Mouse (Mus musculus): ENCODE measurements around the gene Stim2. TPM values are rescaled to one million over a fixed set of nuclear protein-coding genes. Genes with fewer than 3 reads are reported as not detected.

Stim2 gene
- polyA plus RNA-seq, 1 experiment from 2014 or later: 9.8 TPM

DNA sequence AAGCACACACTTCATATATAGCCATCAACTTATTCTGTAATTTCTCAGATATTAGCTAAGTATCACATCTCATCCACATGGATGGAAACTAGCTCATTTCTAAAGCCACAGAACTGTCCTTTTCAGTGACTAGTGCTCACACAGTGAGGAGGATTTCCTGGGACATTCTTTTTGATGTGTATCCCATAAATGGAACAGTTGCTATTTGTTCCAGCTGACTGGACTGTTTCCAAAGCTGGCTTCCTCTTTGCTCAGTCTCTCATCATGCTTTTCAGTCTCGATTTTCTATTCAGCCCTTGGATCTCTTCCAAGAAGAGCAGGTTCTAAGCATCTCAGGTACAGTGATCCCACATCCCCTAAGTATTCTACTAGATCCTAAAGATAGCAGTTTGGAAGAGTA, 75.0 kb downstream of the Stim2 start:
- no peak overlapping the region for H3K27ac ChIP-seq (ENCODE audit: low read length)
- no peaks in the 10 kb centered on the region for H3K27me3 ChIP-seq (replicated peaks; ENCODE audit: control insufficient read depth, insufficient read depth, low read length)
- no peaks in the 10 kb centered on the region for H3K36me3 ChIP-seq (ENCODE audit: control insufficient read depth, insufficient read depth, low read length)
- H3K9ac ChIP-seq (ENCODE audit: low read depth, low read length): no peak overlapping the region
- ATAC-seq: no peak
- no peak overlapping the region for H3K4me2 ChIP-seq (ENCODE audit: low read depth, low read length)
- 17% methylated on average over 1 of the region's 1 CpGs for WGBS
- no peak overlapping the region for H3K4me3 ChIP-seq (ENCODE audit: low read length)
- no peaks in the 10 kb centered on the region for H3K4me1 ChIP-seq (ENCODE audit: control insufficient read depth, insufficient read depth, low read length)
- H3K9me3 ChIP-seq (ENCODE audit: control insufficient read depth, low read length): no peaks in the 10 kb centered on the region

DNA sequence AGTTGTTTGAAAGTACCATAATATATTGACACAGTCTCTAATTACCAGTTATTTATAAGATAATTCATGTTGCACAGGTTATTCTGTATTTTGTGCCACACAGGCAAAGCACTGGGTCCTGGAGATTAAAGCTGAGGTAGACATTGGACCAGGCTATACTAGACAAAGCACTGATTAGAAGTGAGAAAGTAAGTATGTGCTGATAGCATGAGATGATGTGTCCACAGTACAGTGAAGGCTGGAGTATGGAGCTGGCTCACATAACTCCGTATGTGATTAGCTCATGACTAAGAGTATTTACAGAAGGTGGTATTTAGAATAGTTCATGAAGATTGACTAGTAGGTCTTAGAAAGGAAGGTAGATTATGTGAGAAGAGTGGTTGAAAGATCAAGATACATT, 81.7 kb downstream of the Stim2 start:
- no peak for ATAC-seq
- Histone ChIP-seq H3K4me3 (ENCODE audit: low read length) (no peak overlapping the region), H3K36me3 (ENCODE audit: control insufficient read depth, insufficient read depth, low read length) (no peaks in the 10 kb centered on the region), H3K27ac (ENCODE audit: low read length) (no peak overlapping the region), H3K27me3 (replicated peaks; ENCODE audit: control insufficient read depth, insufficient read depth, low read length) (no peaks in the 10 kb centered on the region), H3K4me1 (ENCODE audit: control insufficient read depth, insufficient read depth, low read length) (no peaks in the 10 kb centered on the region), H3K9me3 (ENCODE audit: control insufficient read depth, low read length) (no peaks in the 10 kb centered on the region), H3K9ac (ENCODE audit: low read depth, low read length) (no peak overlapping the region), H3K4me2 (ENCODE audit: low read depth, low read length) (no peak overlapping the region)
- 79% methylated on average over 1 of the region's 1 CpGs for WGBS

DNA sequence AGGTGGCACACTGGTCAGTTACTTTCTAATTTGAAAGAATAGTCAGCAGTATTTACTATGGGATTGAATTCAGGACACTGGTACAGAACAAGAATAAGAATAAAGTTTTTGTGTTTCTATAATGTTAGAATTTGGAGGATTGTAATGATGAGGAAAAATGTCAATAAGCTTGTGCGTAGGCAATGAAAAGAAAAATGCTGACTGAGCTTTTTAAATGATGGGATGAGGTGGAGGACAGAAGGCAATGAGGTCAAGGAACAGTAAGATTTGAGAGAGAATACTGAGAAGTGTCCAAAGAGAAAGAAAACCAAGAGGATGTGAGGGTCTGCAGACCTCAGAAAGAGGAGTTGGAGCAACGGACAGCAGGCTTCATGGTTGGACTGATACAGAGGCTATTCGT, 89.6 kb downstream of the Stim2 start:
- no peak for ATAC-seq
- no peaks in the 10 kb centered on the region for H3K9me3 ChIP-seq (ENCODE audit: control insufficient read depth, low read length)
- no peak overlapping the region for H3K4me2 ChIP-seq (ENCODE audit: low read depth, low read length)
- H3K27me3 ChIP-seq (replicated peaks; ENCODE audit: control insufficient read depth, insufficient read depth, low read length): no peaks in the 10 kb centered on the region
- H3K27ac ChIP-seq (ENCODE audit: low read length): no peak overlapping the region
- H3K9ac ChIP-seq (ENCODE audit: low read depth, low read length): no peak overlapping the region
- no peak overlapping the region for H3K4me3 ChIP-seq (ENCODE audit: low read length)
- H3K4me1 ChIP-seq (ENCODE audit: control insufficient read depth, insufficient read depth, low read length): 0 out of 2 replicates have a peak, but pooled peaks cover 1% of the 10 kb centered on the region
- no peaks in the 10 kb centered on the region for H3K36me3 ChIP-seq (ENCODE audit: control insufficient read depth, insufficient read depth, low read length)
- WGBS: 85% methylated on average over 3 of the region's 3 CpGs

DNA sequence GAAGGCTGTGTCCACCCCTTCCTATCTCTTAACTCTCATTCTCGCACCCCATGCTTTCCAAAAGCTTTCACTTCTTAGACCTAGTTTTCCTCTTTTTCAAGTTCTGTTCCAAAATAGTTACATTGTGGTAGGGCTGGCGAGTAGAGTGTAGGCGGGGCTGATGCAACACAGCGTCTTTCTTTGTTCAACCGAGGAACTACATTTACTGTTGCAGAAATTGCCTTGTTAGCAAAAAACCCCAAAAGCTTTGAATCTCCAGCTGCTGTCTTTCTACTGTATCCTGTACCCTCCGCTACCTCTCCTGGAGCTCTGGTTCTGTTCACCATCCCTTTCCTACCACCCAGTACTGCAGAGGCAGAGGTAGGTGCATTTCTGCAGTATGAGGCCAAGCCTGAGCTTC, 99.9 kb downstream of the Stim2 start:
- WGBS: 78% methylated on average over 6 of the region's 6 CpGs
- Histone ChIP-seq H3K27me3 (replicated peaks; ENCODE audit: control insufficient read depth, insufficient read depth, low read length) (no peaks in the 10 kb centered on the region), H3K4me3 (ENCODE audit: low read length) (no peak overlapping the region), H3K9ac (ENCODE audit: low read depth, low read length) (no peak overlapping the region), H3K4me1 (ENCODE audit: control insufficient read depth, insufficient read depth, low read length) (peaks cover 7% of the 10 kb centered on the region), H3K4me2 (ENCODE audit: low read depth, low read length) (no peak overlapping the region), H3K36me3 (ENCODE audit: control insufficient read depth, insufficient read depth, low read length) (0 out of 2 replicates have a peak, but pooled peaks cover 2% of the 10 kb centered on the region), H3K9me3 (ENCODE audit: control insufficient read depth, low read length) (no peaks in the 10 kb centered on the region), H3K27ac (ENCODE audit: low read length) (no peak overlapping the region)
- ATAC-seq: no peak

DNA sequence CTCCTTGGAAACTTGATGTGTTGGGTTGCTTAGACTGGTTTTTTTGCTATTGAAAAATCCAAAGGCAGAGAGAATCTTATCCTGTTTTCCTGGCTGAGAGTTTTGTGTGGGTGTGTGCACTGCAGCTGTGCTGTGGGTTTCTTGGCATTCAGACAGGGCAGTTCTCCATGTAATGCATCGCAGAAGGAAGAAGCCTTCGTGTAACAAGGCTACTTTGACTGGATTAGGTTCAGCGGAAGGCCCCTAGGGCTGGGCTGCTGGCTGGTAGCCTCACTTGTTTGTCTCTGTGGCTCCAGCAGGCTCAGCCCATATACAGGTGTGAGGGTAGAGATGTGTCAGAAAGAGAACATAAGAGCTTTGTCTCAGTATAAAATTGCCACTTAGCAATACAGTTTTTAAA, 102.6 kb downstream of the Stim2 start:
- WGBS: 45% methylated on average over 3 of the region's 3 CpGs
- no peaks in the 10 kb centered on the region for H3K9me3 ChIP-seq (ENCODE audit: control insufficient read depth, low read length)
- no peak overlapping the region for H3K4me2 ChIP-seq (ENCODE audit: low read depth, low read length)
- 0 out of 2 replicates have a peak, but pooled peaks have one; percentile 52 for ATAC-seq
- H3K36me3 ChIP-seq (ENCODE audit: control insufficient read depth, insufficient read depth, low read length): no peaks in the 10 kb centered on the region
- H3K9ac ChIP-seq (ENCODE audit: low read depth, low read length): no peak overlapping the region
- H3K4me1 ChIP-seq (ENCODE audit: control insufficient read depth, insufficient read depth, low read length): peaks cover 7% of the 10 kb centered on the region
- no peak overlapping the region for H3K4me3 ChIP-seq (ENCODE audit: low read length)
- no peaks in the 10 kb centered on the region for H3K27me3 ChIP-seq (replicated peaks; ENCODE audit: control insufficient read depth, insufficient read depth, low read length)
- no peak overlapping the region for H3K27ac ChIP-seq (ENCODE audit: low read length)

DNA sequence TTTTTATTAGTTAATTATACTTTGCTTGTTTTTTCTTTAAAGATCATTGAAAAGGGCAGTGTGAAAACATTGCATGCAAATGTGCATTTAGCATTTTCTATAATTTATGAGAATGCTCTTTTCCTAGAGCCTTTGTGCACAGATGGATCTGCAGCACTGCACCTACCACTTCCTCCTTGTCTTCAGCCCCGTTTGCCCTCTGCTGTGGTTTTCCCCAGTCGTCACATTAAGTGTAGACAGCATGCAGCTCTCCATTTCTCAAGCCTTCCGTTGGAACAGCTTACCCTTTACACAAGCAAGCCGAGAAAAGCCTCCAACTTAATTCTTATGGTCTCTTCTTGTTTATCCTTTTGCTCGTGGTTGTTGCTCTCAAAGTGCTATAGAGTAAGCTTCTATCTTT, 103.0 kb downstream of the Stim2 start:
- Histone ChIP-seq H3K4me3 (ENCODE audit: low read length) (no peak overlapping the region), H3K27me3 (replicated peaks; ENCODE audit: control insufficient read depth, insufficient read depth, low read length) (no peaks in the 10 kb centered on the region), H3K9me3 (ENCODE audit: control insufficient read depth, low read length) (no peaks in the 10 kb centered on the region), H3K4me2 (ENCODE audit: low read depth, low read length) (no peak overlapping the region), H3K9ac (ENCODE audit: low read depth, low read length) (no peak overlapping the region), H3K27ac (ENCODE audit: low read length) (no peak overlapping the region), H3K36me3 (ENCODE audit: control insufficient read depth, insufficient read depth, low read length) (no peaks in the 10 kb centered on the region), H3K4me1 (ENCODE audit: control insufficient read depth, insufficient read depth, low read length) (peaks cover 7% of the 10 kb centered on the region)
- no peak for ATAC-seq
- WGBS: 48% methylated on average over 5 of the region's 5 CpGs

DNA sequence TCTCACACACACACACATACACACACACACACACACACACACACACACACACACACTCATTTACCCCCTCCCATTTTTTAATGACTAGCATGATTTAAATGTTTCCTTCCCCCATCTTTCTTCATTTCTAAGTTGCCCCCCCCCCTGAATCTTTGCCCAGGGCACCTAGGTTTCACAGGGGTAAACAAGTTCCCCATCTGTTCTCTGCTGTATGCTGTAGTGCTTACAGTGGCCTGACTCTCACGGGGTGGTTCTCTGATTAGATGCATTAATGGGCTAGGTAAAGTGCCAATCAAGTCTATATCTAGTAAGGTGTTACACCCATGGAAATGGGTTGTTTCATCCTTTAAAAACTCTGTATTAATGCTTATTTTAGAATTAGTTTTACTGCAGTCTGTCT, 103.7 kb downstream of the Stim2 start:
- no peaks in the 10 kb centered on the region for H3K36me3 ChIP-seq (ENCODE audit: control insufficient read depth, insufficient read depth, low read length)
- H3K4me2 ChIP-seq (ENCODE audit: low read depth, low read length): no peak overlapping the region
- no peak for ATAC-seq
- H3K4me1 ChIP-seq (ENCODE audit: control insufficient read depth, insufficient read depth, low read length): peaks cover 7% of the 10 kb centered on the region
- H3K4me3 ChIP-seq (ENCODE audit: low read length): no peak overlapping the region
- no peaks in the 10 kb centered on the region for H3K9me3 ChIP-seq (ENCODE audit: control insufficient read depth, low read length)
- WGBS: 67% methylated on average over 1 of the region's 1 CpGs
- H3K27ac ChIP-seq (ENCODE audit: low read length): no peak overlapping the region
- H3K27me3 ChIP-seq (replicated peaks; ENCODE audit: control insufficient read depth, insufficient read depth, low read length): no peaks in the 10 kb centered on the region
- H3K9ac ChIP-seq (ENCODE audit: low read depth, low read length): no peak overlapping the region

DNA sequence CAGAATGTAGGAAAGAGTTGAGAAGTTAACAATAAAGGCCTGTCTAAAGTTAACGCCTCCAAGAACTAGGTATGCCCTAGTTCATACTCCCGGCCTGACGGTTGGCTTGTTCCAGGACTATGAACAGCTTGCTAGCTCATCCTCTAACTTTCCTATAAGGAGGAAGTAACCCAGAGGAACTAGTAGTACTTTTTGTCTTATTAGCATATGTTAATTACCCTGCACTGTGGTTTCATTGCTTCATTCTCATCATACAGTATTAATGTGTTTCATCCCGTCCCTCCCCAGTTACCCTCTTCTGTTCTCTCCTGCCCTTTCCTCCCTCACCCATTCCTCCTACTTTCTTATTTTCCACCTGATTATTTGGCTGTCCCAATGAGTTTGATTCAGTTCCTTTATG, 108.4 kb downstream of the Stim2 start:
- Histone ChIP-seq H3K9ac (ENCODE audit: low read depth, low read length) (no peak overlapping the region), H3K27ac (ENCODE audit: low read length) (no peak overlapping the region), H3K4me1 (ENCODE audit: control insufficient read depth, insufficient read depth, low read length) (no peaks in the 10 kb centered on the region), H3K36me3 (ENCODE audit: control insufficient read depth, insufficient read depth, low read length) (no peaks in the 10 kb centered on the region; the same call in 1 of the 2 replicates), H3K27me3 (replicated peaks; ENCODE audit: control insufficient read depth, insufficient read depth, low read length) (no peaks in the 10 kb centered on the region), H3K4me2 (ENCODE audit: low read depth, low read length) (no peak overlapping the region), H3K9me3 (ENCODE audit: control insufficient read depth, low read length) (no peaks in the 10 kb centered on the region), H3K4me3 (ENCODE audit: low read length) (no peak overlapping the region)
- no peak for ATAC-seq
- 91% methylated on average over 4 of the region's 4 CpGs for WGBS

DNA sequence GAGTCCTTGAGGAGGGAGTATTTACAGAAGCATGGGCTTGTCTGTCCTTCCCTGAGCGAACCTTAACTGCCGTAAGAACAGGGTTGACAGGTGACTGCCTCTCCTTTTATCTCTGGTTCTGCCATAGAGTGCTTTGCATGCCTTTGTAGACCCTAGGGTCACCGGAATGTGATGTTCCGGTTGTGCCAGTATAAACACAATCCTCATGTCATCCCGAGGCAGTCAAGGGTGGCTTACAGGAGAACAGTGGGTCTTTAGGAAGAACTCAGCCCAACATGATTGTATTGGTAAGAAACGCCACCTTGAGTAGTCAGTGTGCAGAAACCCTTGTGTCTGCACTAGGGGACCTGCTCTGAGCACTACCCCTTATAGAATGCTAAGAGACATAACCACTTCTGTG, 108.8 kb downstream of the Stim2 start:
- no peak overlapping the region for H3K4me2 ChIP-seq (ENCODE audit: low read depth, low read length)
- H3K27me3 ChIP-seq (replicated peaks; ENCODE audit: control insufficient read depth, insufficient read depth, low read length): no peaks in the 10 kb centered on the region
- no peak for ATAC-seq
- H3K9me3 ChIP-seq (ENCODE audit: control insufficient read depth, low read length): no peaks in the 10 kb centered on the region
- H3K27ac ChIP-seq (ENCODE audit: low read length): no peak overlapping the region
- no peaks in the 10 kb centered on the region; the same call in 1 of the 2 replicates for H3K36me3 ChIP-seq (ENCODE audit: control insufficient read depth, insufficient read depth, low read length)
- no peaks in the 10 kb centered on the region for H3K4me1 ChIP-seq (ENCODE audit: control insufficient read depth, insufficient read depth, low read length)
- WGBS: 62% methylated on average over 6 of the region's 6 CpGs
- H3K9ac ChIP-seq (ENCODE audit: low read depth, low read length): no peak overlapping the region
- no peak overlapping the region for H3K4me3 ChIP-seq (ENCODE audit: low read length)

DNA sequence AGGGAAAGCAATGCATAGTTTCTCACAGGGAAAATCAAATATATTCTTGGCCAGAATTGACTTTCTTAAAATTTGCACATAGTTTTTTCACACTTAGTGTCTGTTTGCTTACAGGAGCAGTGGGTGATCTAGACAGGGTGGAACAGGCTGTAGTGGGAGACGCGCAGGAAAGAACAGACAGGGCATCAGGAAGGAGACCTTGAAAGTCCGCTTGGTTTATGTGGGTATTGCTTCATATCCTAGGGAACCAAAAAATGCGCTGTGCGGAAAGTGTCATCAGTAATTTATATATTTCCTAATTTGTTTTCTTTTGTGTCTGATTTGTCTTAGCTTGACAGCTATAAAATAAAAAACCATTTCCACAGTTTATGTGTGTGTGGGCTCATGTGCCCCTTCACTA, 110.8 kb downstream of the Stim2 start:
- H3K9me3 ChIP-seq (ENCODE audit: control insufficient read depth, low read length): no peaks in the 10 kb centered on the region
- ATAC-seq: no peak
- WGBS: 94% methylated on average over 5 of the region's 5 CpGs

More for the DNA sequence above, 110.8 kb downstream of the Stim2 start:
- no peak overlapping the region for H3K27ac ChIP-seq (ENCODE audit: low read length)
- H3K4me2 ChIP-seq (ENCODE audit: low read depth, low read length): no peak overlapping the region
- H3K4me1 ChIP-seq (ENCODE audit: control insufficient read depth, insufficient read depth, low read length): no peaks in the 10 kb centered on the region
- H3K4me3 ChIP-seq (ENCODE audit: low read length): no peak overlapping the region
- H3K9ac ChIP-seq (ENCODE audit: low read depth, low read length): no peak overlapping the region
- no peaks in the 10 kb centered on the region; the same call in 1 of the 2 replicates for H3K36me3 ChIP-seq (ENCODE audit: control insufficient read depth, insufficient read depth, low read length)
- no peaks in the 10 kb centered on the region for H3K27me3 ChIP-seq (replicated peaks; ENCODE audit: control insufficient read depth, insufficient read depth, low read length)
